Mouse (Mus musculus) brain, embryonic 14.5 days (tissue): ENCODE results near the gene Calm3. TPM values are rescaled to one million over a fixed set of nuclear protein-coding genes. Genes with fewer than 3 reads are reported as not detected.

Source experiments
- DNase-seq: peaks from one replicate; pipeline ENCODE4 v3.0.0-alpha.2; 2011; ENCODE audit warnings: low read depth
- CTCF ChIP-seq: fragments of 200-500 bp; IDR thresholded peaks from 2 replicates; pipeline ENCODE4 v1.5.1; 2012; ENCODE audit warnings: inconsistent platforms, mild to moderate bottlenecking, moderate library complexity, borderline replicate concordance; ENCODE audit not compliant: insufficient read depth, insufficient read length; ENCODE audit errors: extremely low read depth
- POLR2A ChIP-seq: fragments of 200-500 bp; IDR thresholded peaks from 2 replicates; pipeline ENCODE4 v1.6.1; 2012; ENCODE audit warnings: mild to moderate bottlenecking, inconsistent platforms, borderline replicate concordance; ENCODE audit not compliant: poor library complexity, insufficient read depth, insufficient read length, severe bottlenecking; ENCODE audit errors: extremely low read depth
- polyA plus RNA-seq: library from polyadenylated mRNA; depleted of rRNA; stranded (reverse); fragments of >200 nt; gene quantifications from 2 replicates; pipeline ENCODE4 v1.2.3, GENCODE M21; 2012; rRNA removed

Gene Calm3
- polyA plus RNA-seq, 1 experiment: 837 TPM

DNA sequence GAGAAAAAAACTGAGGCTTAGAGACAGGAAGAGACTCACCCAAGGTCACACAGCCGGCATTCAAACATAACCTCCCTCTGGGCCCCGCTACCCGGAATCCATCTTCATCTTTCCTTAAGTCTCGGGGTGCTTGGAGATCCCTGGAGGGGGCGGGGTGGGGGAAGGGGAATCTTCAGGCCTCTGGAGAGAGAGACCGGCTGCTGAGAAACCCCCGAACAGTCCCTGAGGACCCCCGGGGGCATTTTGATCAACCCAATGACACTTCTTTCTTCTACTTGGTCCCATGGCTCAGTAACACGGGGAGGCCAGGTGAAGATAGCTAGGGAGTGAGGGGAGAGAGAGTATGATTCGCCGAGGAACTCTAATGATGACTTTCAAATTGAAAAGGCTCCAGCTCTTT lies 47.9 kb downstream of the Calm3 start:
- TF ChIP-seq POLR2A (no peak), CTCF (no peak)
- peak; percentile 30 for DNase-seq

- TF ChIP-seq POLR2A (peak; percentile 83), CTCF (no peak)
- no peak for DNase-seq
Observed at GRCm38 (mm10) chr7:16875326-16875725, 48.6 kb downstream of the Calm3 start.

DNA sequence AGATGAGACGGTGACA lies 48.8 kb downstream of the Calm3 start, which contains the start of gene Dact3:
Gene Dact3 (plus strand): TSS at position 8 of the 16 bp plus-strand sequence.
- DNase-seq: no peak
- TF ChIP-seq POLR2A: no peak
- TF ChIP-seq CTCF: no peak

DNA sequence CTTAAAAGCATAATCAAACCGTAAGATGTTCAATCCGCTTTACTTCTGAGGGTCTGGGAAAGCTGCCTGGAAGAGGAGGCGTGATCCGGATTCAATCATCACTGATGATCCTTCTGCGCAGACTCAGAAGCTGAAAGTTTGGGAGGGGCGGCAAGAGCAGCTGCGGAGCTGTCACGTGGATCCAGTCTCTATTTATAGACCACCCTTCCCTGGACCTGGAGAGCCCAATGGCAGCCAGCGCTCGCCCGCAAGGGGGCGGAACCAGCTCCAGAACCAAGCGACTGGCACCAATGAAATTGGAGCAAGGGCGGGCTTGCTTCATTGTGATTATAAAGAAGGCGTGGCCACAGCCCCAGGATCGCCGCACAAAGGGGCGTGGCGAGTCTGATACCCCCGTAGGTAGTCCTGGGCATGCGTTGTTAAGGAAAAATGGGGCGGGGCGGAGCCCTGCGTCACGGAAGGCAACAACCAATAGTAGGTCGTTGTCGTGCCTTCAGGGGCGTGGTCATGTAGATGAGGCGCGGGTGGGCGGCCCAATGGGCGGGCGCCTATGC lies 49.1 kb downstream of the Calm3 start:
- DNase-seq: peak; percentile 100
- TF ChIP-seq POLR2A (no peak), CTCF (peak; percentile 9; the same call in 1 of the 2 replicates)

GRCm38 (mm10) chr7:16874190-16874589 lies 49.7 kb downstream of the Calm3 start:
- TF ChIP-seq CTCF (peak; percentile 92), POLR2A (no peak)
- DNase-seq: peak; percentile 88

DNA sequence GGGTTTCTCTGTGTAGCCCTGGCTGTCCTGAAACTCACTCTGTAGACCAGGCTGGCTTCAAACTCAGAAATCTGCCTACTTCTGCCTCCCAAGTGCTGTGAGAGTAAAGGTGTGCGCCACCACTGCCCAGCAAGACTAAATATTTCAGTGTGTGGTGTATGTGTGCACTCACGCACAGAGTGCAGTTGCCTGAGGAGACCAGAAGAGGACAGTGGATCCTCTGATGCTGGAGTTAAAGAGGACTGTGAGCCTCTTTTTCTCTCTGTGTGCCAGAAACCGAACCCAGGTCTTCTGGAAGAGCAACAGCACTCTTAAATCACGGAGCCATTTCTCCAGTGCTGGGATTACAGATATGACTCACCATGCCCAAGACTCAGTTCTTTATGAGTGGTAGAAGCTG lies 50.5 kb downstream of the Calm3 start:
- TF ChIP-seq CTCF (no peak), POLR2A (no peak)
- DNase-seq: no peak

GRCm38 (mm10) chr7:16872478-16872877 lies 51.4 kb downstream of the Calm3 start:
- DNase-seq: no peak
- TF ChIP-seq CTCF: no peak
- TF ChIP-seq POLR2A: no peak

GRCm38 (mm10) chr7:16871600-16871999 lies 52.3 kb downstream of the Calm3 start:
- TF ChIP-seq CTCF (no peak), POLR2A (no peak)
- no peak for DNase-seq

GRCm38 (mm10) chr7:16869497-16869896 lies 54.4 kb downstream of the Calm3 start:
- TF ChIP-seq CTCF: no peak
- DNase-seq: peak; percentile 97

DNA sequence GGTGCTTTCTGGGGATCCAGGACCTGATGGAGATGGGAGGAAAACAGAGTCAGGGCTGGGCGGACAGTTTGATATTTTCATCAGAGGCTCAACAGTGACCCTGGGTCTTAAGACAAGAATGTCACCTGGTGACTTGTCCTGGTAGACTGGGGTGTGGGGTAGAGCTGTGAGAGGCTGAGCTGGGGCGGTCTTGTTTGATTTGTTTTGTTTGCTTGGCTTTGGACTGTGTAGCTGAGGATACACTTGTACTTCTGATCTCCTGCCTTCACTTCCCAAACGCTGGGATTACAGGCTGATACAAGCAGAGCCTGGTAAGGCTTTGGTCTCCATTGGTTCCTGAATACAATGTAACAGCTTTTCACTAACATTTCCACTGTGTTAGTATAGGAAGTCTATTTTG lies 56.4 kb downstream of the Calm3 start:
- TF ChIP-seq POLR2A (no peak), CTCF (no peak)
- DNase-seq: no peak

Other genes with a start within 250 kb of the Calm3 start
- gene Ceacam15, start 248.4 kb downstream of the Calm3 start, polyA plus RNA-seq: not detected in 2 replicates
- 0.48 TPM in 1 of 2 replicates, not detected in the other for gene Ceacam9, start 202.2 kb downstream of the Calm3 start, polyA plus RNA-seq
- gene Ap2s1, start 185.7 kb downstream of the Calm3 start, polyA plus RNA-seq: 455 and 489 TPM in 2 replicates
- gene Slc1a5, start 142.8 kb downstream of the Calm3 start, polyA plus RNA-seq: 18.7 and 32.3 TPM in 2 replicates
- 306 and 379 TPM in 2 replicates for gene Strn4, start 108.2 kb downstream of the Calm3 start, polyA plus RNA-seq
- 35.1 and 47.7 TPM in 2 replicates for gene Fkrp, start 107.4 kb downstream of the Calm3 start, polyA plus RNA-seq
- 13.9 and 14.0 TPM in 2 replicates for gene Prkd2, start 81.2 kb downstream of the Calm3 start, polyA plus RNA-seq
- 41.7 and 43.6 TPM in 2 replicates for gene Dact3, start 48.8 kb downstream of the Calm3 start, polyA plus RNA-seq
- 11.5 and 15.5 TPM in 2 replicates for gene Gng8, start 32.3 kb downstream of the Calm3 start, polyA plus RNA-seq
- gene Ptgir, start 17.6 kb downstream of the Calm3 start, polyA plus RNA-seq: 0.47 and 0.75 TPM in 2 replicates
- 44.9 and 96.9 TPM in 2 replicates for gene Pnmal2, start 20.6 kb upstream of the Calm3 start, polyA plus RNA-seq
- gene Pnmal1, start 35.6 kb upstream of the Calm3 start, polyA plus RNA-seq: 28.0 and 34.5 TPM in 2 replicates
- gene Gm42372, start 59.0 kb upstream of the Calm3 start, polyA plus RNA-seq: 5.2 and 19.6 TPM in 2 replicates
- gene Ccdc8, start 68.6 kb upstream of the Calm3 start, polyA plus RNA-seq: 6.4 and 8.6 TPM in 2 replicates
- 164 and 199 TPM in 2 replicates for gene Ppp5c, start 103.8 kb upstream of the Calm3 start, polyA plus RNA-seq
- gene Hif3a, start 138.3 kb upstream of the Calm3 start, polyA plus RNA-seq: 4.1 and 6.9 TPM in 2 replicates
- 1.6 and 2.7 TPM in 2 replicates for gene Psg16, start 149.9 kb upstream of the Calm3 start, polyA plus RNA-seq
- 0.05 and 0.10 TPM in 2 replicates for gene Ceacam3, start 226.2 kb upstream of the Calm3 start, polyA plus RNA-seq